Mouse (Mus musculus): ENCODE data around the gene Coro6.
A peak's percentile ranks its signal among the peaks of the same experiment; 100 is the strongest.

The Coro6 gene

DNA sequence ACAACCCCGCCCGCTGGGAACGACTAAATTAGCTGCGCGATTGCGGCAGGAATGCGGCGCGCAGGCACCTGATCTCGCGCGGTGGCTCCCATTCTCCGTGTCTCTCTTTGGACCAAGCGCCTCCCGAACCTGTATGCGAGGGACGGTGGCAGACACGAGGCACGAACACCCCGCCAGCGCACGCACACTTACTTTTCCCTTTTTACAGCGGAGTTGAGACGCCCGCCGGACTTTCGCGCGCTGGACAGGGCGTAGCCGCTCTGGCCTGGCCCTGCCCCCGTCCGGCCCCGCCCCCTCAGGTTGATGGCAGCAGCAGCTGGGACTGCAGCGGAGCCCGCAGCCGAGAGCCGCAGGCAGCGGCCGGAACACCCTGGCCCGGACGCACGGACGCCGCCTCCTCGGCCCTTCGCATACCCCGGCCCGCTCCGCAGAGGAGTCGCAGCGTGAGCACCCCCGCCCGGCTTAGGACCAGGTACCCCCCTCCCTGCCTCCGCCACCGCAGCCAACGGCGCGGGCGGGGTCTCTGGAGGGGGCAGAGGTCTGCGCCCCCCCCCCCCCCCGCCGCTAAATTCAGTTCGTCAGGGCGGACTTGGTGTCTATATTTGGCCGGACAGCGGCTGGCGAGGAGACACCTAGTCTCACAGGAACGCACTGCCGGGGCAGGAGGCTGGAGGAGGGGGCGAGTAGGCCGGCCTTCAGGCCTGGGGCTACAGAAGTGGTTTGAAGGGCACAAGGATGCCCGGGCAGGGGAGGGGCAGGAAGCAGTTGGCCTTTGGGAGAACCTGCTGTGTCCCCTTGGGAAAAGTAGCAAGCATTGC, at the start of gene Coro6:
Gene Coro6 (plus strand): TSS at position 129 of the 818 bp plus-strand sequence.
- DNase-seq, result peak; percentile 78 to 87

DNA sequence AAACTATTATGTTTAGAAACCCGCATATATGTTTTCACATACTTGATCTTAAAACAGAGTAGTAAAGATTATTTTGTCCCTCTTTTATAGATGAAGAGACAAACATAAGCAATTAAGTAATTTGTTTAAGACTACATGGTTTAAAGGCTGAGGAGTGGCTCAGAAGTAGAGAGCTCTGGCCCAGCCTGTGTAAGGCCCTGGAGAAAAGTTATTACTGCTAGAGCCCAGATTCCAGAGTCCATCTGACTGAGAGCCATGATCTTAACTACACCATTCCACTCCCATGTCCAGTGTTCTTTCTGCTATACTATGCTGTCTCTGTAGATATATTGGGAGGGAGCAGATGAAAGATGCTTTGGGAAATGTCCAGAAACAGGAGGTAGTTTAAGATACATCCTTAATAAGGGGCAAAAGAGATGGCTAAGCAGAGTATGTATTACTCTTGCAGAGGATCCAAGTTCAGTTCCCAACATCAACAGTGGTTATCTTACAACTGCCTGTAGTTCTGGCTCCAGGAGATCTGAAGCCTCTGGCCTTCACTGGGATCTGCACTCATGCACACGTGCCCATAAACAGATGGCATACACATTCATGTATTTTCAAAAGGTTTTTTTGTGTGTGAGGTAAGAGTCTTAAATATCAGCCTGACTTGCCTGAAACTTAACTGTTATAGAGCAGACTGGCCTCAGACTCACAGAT, 47.9 kb upstream of the Coro6 start:
- no peak for DNase-seq

DNA sequence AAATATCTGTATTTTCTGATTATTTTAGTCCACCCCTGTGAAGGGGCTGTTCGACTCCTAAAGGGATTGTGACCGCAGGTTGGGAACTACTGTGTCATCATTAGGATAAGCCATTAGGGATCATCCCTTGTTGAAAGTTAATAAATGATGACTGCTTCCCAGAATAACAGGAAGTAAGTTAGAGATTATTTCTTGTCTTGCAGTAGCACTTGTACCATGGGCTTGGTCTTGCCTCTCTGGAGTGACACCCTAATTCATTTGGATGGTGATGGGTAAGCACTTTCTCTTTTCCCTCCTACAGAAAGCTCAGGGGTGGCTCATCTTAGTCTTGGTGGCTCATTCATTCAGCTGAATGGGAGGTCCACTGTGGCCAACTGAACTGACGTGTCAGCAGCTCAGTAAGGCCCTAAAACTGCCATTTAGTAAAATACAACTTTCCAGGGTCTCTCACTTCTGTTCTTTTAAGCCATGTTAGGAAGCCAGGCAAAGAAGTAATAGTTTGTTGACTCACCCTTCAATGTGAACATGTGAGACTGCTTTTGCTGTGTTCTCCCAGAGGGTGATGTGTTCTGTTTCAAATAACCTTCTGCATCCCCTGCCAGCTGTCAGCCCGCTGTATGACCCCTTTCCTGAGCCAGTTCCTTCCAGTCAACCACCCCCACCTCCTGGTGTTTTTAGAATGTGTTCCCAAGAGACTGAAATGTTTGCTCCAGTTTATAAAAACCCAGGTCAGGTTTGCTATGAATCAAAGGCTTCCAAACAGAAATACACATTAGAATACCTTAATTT, 45.8 kb upstream of the Coro6 start:
- peak; percentile 31 to 56 for DNase-seq

GRCm38 (mm10) chr11:77418021-77418420, 44.2 kb upstream of the Coro6 start:
- DNase-seq, result no peak

GRCm38 (mm10) chr11:77423175-77423859, 38.9 kb upstream of the Coro6 start:
- no peak for DNase-seq

- DNase-seq, result no peak
Measured at GRCm38 (mm10) chr11:77428446-77428845, 33.8 kb upstream of the Coro6 start.

DNA sequence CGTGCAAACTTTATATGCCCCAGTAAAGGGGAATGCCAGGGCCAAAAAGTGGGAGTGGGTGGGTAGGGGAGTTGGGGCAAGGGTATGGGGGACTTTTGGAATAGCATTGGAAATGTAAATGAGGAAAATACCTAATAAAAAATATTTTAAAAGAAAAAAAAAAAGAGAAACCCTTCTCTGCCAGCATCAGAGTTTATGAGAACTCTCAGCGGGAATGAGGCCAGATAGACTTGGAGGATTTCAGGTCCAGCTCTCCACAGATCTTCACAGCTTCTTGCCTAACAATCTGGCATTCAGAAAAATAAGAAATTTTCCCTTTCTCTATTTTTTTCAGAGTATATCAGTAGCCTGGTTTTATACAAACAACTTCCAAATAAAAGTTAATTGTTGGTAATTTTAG, 25.2 kb upstream of the Coro6 start:
- DNase-seq, result no peak

- no peak for DNase-seq
Measured at GRCm38 (mm10) chr11:77440081-77440480, 22.1 kb upstream of the Coro6 start.

GRCm38 (mm10) chr11:77441020-77441419, 21.2 kb upstream of the Coro6 start:
- no peak for DNase-seq

- DNase-seq, result peak; percentile 70 to 85
Measured at GRCm38 (mm10) chr11:77442186-77443170, 19.7 kb upstream of the Coro6 start.

DNA sequence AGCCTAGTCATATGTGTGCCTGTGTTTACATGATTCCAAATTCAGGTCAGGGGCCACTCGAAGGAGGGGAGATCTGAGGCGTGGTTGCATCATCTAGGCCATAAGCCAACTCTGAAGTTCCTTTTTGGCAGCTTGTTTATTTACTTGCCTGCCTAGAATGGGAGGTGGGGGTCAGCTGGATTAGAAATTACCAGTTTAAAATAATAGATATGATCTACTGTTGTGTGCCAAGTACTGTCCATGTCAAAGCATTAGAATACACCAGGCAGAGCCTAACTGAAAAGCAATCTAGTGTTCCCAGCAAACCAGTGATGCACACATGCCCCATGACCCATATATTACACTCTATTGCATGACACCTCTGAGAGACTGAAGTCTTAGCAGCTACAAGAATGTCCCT, 17.3 kb upstream of the Coro6 start:
- DNase-seq, result peak; percentile 83 to 90

- peak; percentile 74 for DNase-seq
Measured at GRCm38 (mm10) chr11:77446628-77447041, 15.6 kb upstream of the Coro6 start.

DNA sequence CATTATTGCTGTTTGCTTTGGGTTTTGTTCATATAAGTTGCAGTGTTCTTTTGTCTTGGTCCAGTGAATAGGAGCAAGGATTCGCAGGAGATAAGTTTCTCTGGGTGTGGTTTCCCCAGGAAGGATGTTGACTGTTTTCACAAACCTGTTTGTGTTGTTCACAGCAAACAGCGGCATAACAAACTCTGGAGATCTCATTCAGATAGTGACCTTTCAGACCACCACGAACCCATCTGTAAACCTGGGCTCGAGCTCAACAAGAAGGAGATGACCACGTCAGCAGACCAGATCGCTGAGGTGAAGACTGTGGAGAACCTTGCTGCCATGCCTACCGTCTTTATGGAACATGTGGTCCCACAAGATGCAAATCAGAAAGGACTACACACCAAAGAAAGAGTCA, 13.0 kb upstream of the Coro6 start:
- DNase-seq, result no peak

DNA sequence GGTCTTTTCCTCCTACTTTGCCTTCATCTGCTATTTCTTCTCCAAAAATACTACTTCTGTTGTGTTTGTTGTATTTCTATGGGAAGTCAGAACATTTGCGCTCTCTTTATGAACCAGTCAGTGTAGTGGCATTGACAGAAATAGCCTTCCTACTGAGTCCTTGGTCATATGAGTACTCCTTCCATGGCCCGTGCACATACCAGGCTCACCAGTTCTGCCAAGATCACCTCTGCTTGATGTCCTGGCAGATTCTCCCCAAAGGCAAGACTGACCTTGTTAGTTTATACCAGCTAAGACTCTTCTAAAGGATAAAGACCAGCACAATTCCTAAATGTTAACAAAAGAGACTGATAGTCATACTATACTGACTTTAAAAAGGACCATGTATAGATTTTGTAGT, 10.5 kb upstream of the Coro6 start:
- no peak for DNase-seq

GRCm38 (mm10) chr11:77453388-77453787, 8.8 kb upstream of the Coro6 start:
- DNase-seq, result no peak

DNA sequence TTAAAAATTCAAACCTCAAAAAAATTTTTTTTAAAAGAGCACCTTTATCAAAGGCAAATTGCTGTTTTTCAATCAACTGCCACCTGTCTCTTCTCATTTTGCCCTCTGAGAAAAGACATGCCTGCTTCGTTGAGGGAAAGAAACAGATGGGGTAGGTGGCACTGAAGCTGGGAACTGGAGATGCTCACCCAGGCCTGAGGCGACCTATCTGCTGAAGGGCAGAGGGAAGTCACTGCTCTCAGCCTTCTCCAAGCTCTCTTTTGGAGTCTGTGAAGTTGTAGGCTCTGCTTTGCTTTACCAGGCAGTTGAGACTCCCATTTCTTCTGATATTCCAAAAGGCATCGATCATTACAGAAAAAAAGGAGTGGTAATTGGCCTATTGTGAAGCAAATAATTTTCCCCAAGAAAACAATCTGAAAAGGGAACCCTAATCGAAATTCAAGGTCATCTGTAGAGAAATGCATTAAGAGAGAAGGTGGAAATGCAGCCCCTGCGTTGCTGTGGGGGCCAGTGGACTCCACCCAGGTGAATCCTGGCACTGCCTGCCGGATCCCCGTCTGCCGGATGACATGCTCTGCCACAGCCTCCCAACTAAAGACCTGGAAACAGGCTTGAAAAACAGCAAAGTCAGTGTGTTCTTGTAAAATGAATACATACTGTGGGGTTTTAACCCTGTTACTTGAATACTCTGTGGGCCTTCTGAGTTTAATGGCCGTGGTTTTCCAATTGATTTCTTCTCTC, 6.3 kb upstream of the Coro6 start:
- no peak for DNase-seq

GRCm38 (mm10) chr11:77456866-77457265, 5.3 kb upstream of the Coro6 start:
- peak in 1 of 2 experiments; percentile 2 for DNase-seq

GRCm38 (mm10) chr11:77461856-77462255, 355 bp upstream of the Coro6 start:
- DNase-seq, result no peak

GRCm38 (mm10) chr11:77463101-77463445, 862 bp downstream of the Coro6 start:
- no peak for DNase-seq

- DNase-seq, result no peak
Measured at GRCm38 (mm10) chr11:77463786-77464185, 1.6 kb downstream of the Coro6 start.

DNA sequence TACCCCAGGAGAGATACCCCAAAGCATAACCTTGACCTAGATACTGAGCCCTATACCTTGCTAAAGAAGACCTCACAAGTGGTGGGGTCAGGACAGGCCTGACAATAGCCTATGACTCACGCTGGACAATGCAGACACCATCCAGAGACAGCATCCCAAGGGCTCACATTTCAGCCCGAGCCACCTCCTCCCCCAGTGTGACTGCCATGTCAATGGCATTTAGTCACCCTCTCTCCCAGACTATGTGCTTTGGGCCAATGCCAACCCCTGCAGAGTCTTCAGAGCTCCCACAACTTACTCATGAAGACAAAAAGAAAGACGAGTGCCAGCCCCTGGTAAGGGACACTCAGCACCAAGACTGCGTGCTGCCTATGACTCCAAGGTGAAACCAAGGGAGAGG, 2.5 kb downstream of the Coro6 start:
- DNase-seq, result peak in 1 of 2 experiments; percentile 47

Data from lung, adult 18-20 months (tissue).